Mouse (Mus musculus): ENCODE measurements at regions not wholly inside any gene's neighbourhood (a gene's known extent, or its start where the extent isn't known, plus 50 kb on each side); places are given as distances from the start of the nearest gene placed in this dataset.
A peak's percentile ranks its signal among the peaks of the same experiment; 100 is the strongest.

GRCm38 (mm10) chr1:149760440-149760839 is 200.7 kb downstream of the Pla2g4a start:
- no peak overlapping the region for H3K9ac ChIP-seq (ENCODE audit: low read length)
- H3K4me2 ChIP-seq (ENCODE audit: low read depth, severe bottlenecking): no peak overlapping the region
- DNase-seq (ENCODE audit: low spot score) (no peak), ATAC-seq (ENCODE audit: insufficient number of reproducible peaks, low FRiP score, low TSS enrichment, low read depth) (no peak)
- 66% methylated on average over 2 of the region's 2 CpGs for WGBS
- no peaks in the 10 kb centered on the region for H3K36me3 ChIP-seq (ENCODE audit: control insufficient read depth, insufficient read depth, low read length)
- H3K4me3 ChIP-seq (ENCODE audit: low read depth, low read length): no peak overlapping the region
- H3K27me3 ChIP-seq (ENCODE audit: control insufficient read depth, insufficient read depth, low read length): no peaks in the 10 kb centered on the region
- H3K27ac ChIP-seq (replicated peaks; ENCODE audit: low read depth, low read length): no peak overlapping the region
- H3K4me1 ChIP-seq (ENCODE audit: control insufficient read depth, insufficient read depth, low read length): no peaks in the 10 kb centered on the region
- H3K9me3 ChIP-seq (ENCODE audit: control insufficient read depth, low read length): no peaks in the 10 kb centered on the region

GRCm38 (mm10) chr1:149758783-149759132 is 202.3 kb downstream of the Pla2g4a start:
- ATAC-seq (ENCODE audit: insufficient number of reproducible peaks, low FRiP score, low TSS enrichment, low read depth): peak; percentile 54; the same call in 1 of the 2 replicates
- WGBS: 79% methylated on average over 2 of the region's 2 CpGs
- DNase-seq (ENCODE audit: low spot score): no peak
- H3K4me1 ChIP-seq (ENCODE audit: control insufficient read depth, insufficient read depth, low read length): no peaks in the 10 kb centered on the region
- no peak overlapping the region for H3K27ac ChIP-seq (replicated peaks; ENCODE audit: low read depth, low read length)
- no peaks in the 10 kb centered on the region for H3K9me3 ChIP-seq (ENCODE audit: control insufficient read depth, low read length)
- no peak overlapping the region for H3K9ac ChIP-seq (ENCODE audit: low read length)
- no peak overlapping the region for H3K4me2 ChIP-seq (ENCODE audit: low read depth, severe bottlenecking)
- H3K4me3 ChIP-seq (ENCODE audit: low read depth, low read length): no peak overlapping the region
- no peaks in the 10 kb centered on the region for H3K36me3 ChIP-seq (ENCODE audit: control insufficient read depth, insufficient read depth, low read length)
- H3K27me3 ChIP-seq (ENCODE audit: control insufficient read depth, insufficient read depth, low read length): no peaks in the 10 kb centered on the region

GRCm38 (mm10) chr1:149758092-149758782 is 202.9 kb downstream of the Pla2g4a start:
- DNase-seq (ENCODE audit: low spot score) (no peak), ATAC-seq (ENCODE audit: insufficient number of reproducible peaks, low FRiP score, low TSS enrichment, low read depth) (0 out of 2 replicates have a peak, but pooled peaks have one; percentile 9)

GRCm38 (mm10) chr1:149753269-149754060 is 207.6 kb downstream of the Pla2g4a start:
- no peaks in the 10 kb centered on the region for H3K9me3 ChIP-seq (ENCODE audit: control insufficient read depth, low read length)
- no peak for DNase-seq (ENCODE audit: low spot score)
- H3K27ac ChIP-seq (replicated peaks; ENCODE audit: low read depth, low read length): no peak overlapping the region
- WGBS: 75% methylated on average over 7 of the region's 7 CpGs
- H3K36me3 ChIP-seq (ENCODE audit: control insufficient read depth, insufficient read depth, low read length): no peaks in the 10 kb centered on the region
- no peaks in the 10 kb centered on the region for H3K4me1 ChIP-seq (ENCODE audit: control insufficient read depth, insufficient read depth, low read length)
- no peak for ATAC-seq (ENCODE audit: insufficient number of reproducible peaks, low FRiP score, low TSS enrichment, low read depth)
- H3K4me3 ChIP-seq (ENCODE audit: low read depth, low read length): no peak overlapping the region
- no peak overlapping the region for H3K9ac ChIP-seq (ENCODE audit: low read length)
- H3K4me2 ChIP-seq (ENCODE audit: low read depth, severe bottlenecking): no peak overlapping the region
- no peaks in the 10 kb centered on the region for H3K27me3 ChIP-seq (ENCODE audit: control insufficient read depth, insufficient read depth, low read length)

More at GRCm38 (mm10) chr1:149758092-149758782, 202.9 kb downstream of the Pla2g4a start:
- Histone ChIP-seq H3K9ac (ENCODE audit: low read length) (no peak overlapping the region), H3K27me3 (ENCODE audit: control insufficient read depth, insufficient read depth, low read length) (no peaks in the 10 kb centered on the region), H3K4me1 (ENCODE audit: control insufficient read depth, insufficient read depth, low read length) (no peaks in the 10 kb centered on the region), H3K9me3 (ENCODE audit: control insufficient read depth, low read length) (no peaks in the 10 kb centered on the region), H3K4me3 (ENCODE audit: low read depth, low read length) (no peak overlapping the region), H3K27ac (replicated peaks; ENCODE audit: low read depth, low read length) (no peak overlapping the region), H3K36me3 (ENCODE audit: control insufficient read depth, insufficient read depth, low read length) (no peaks in the 10 kb centered on the region), H3K4me2 (ENCODE audit: low read depth, severe bottlenecking) (no peak overlapping the region)
- 70% methylated on average over 1 of the region's 1 CpGs for WGBS

- Histone ChIP-seq H3K4me2 (ENCODE audit: low read depth, severe bottlenecking) (no peak overlapping the region), H3K9ac (ENCODE audit: low read length) (no peak overlapping the region), H3K9me3 (ENCODE audit: control insufficient read depth, low read length) (no peaks in the 10 kb centered on the region), H3K27me3 (ENCODE audit: control insufficient read depth, insufficient read depth, low read length) (no peaks in the 10 kb centered on the region), H3K4me1 (ENCODE audit: control insufficient read depth, insufficient read depth, low read length) (no peaks in the 10 kb centered on the region), H3K27ac (replicated peaks; ENCODE audit: low read depth, low read length) (no peak overlapping the region), H3K4me3 (ENCODE audit: low read depth, low read length) (no peak overlapping the region), H3K36me3 (ENCODE audit: control insufficient read depth, insufficient read depth, low read length) (no peaks in the 10 kb centered on the region)
- ATAC-seq (ENCODE audit: insufficient number of reproducible peaks, low FRiP score, low TSS enrichment, low read depth) (no peak), DNase-seq (ENCODE audit: low spot score) (no peak)
- WGBS: 85% methylated on average over 2 of the region's 2 CpGs
These were observed 211.7 kb downstream of the Pla2g4a start for GRCm38 (mm10) chr1:149749405-149749804.

GRCm38 (mm10) chr1:149738959-149739358 is 222.1 kb downstream of the Pla2g4a start:
- Histone ChIP-seq H3K27me3 (ENCODE audit: control insufficient read depth, insufficient read depth, low read length) (no peaks in the 10 kb centered on the region), H3K9ac (ENCODE audit: low read length) (no peak overlapping the region), H3K4me2 (ENCODE audit: low read depth, severe bottlenecking) (no peak overlapping the region), H3K9me3 (ENCODE audit: control insufficient read depth, low read length) (no peaks in the 10 kb centered on the region), H3K4me1 (ENCODE audit: control insufficient read depth, insufficient read depth, low read length) (no peaks in the 10 kb centered on the region), H3K4me3 (ENCODE audit: low read depth, low read length) (no peak overlapping the region), H3K36me3 (ENCODE audit: control insufficient read depth, insufficient read depth, low read length) (no peaks in the 10 kb centered on the region), H3K27ac (replicated peaks; ENCODE audit: low read depth, low read length) (no peak overlapping the region)
- 81% methylated on average over 3 of the region's 3 CpGs for WGBS
- DNase-seq (ENCODE audit: low spot score): no peak
- ATAC-seq (ENCODE audit: insufficient number of reproducible peaks, low FRiP score, low TSS enrichment, low read depth): no peak

GRCm38 (mm10) chr1:149734241-149734640 is 226.8 kb downstream of the Pla2g4a start:
- no peaks in the 10 kb centered on the region for H3K4me1 ChIP-seq (ENCODE audit: control insufficient read depth, insufficient read depth, low read length)
- H3K9ac ChIP-seq (ENCODE audit: low read length): no peak overlapping the region
- H3K9me3 ChIP-seq (ENCODE audit: control insufficient read depth, low read length): no peaks in the 10 kb centered on the region
- no peak overlapping the region for H3K27ac ChIP-seq (replicated peaks; ENCODE audit: low read depth, low read length)
- WGBS: 95% methylated on average over 2 of the region's 2 CpGs
- no peak for DNase-seq (ENCODE audit: low spot score)
- ATAC-seq (ENCODE audit: insufficient number of reproducible peaks, low FRiP score, low TSS enrichment, low read depth): no peak
- H3K4me2 ChIP-seq (ENCODE audit: low read depth, severe bottlenecking): no peak overlapping the region
- H3K4me3 ChIP-seq (ENCODE audit: low read depth, low read length): no peak overlapping the region
- no peaks in the 10 kb centered on the region for H3K36me3 ChIP-seq (ENCODE audit: control insufficient read depth, insufficient read depth, low read length)
- H3K27me3 ChIP-seq (ENCODE audit: control insufficient read depth, insufficient read depth, low read length): no peaks in the 10 kb centered on the region

GRCm38 (mm10) chr1:149715171-149715570 is 245.9 kb downstream of the Pla2g4a start:
- no peak for ATAC-seq (ENCODE audit: insufficient number of reproducible peaks, low FRiP score, low TSS enrichment, low read depth)
- no peaks in the 10 kb centered on the region for H3K9me3 ChIP-seq (ENCODE audit: control insufficient read depth, low read length)
- DNase-seq (ENCODE audit: low spot score): no peak
- H3K4me3 ChIP-seq (ENCODE audit: low read depth, low read length): no peak overlapping the region
- H3K36me3 ChIP-seq (ENCODE audit: control insufficient read depth, insufficient read depth, low read length): no peaks in the 10 kb centered on the region
- 85% methylated on average over 1 of the region's 1 CpGs for WGBS
- no peaks in the 10 kb centered on the region for H3K4me1 ChIP-seq (ENCODE audit: control insufficient read depth, insufficient read depth, low read length)
- H3K9ac ChIP-seq (ENCODE audit: low read length): no peak overlapping the region
- H3K4me2 ChIP-seq (ENCODE audit: low read depth, severe bottlenecking): no peak overlapping the region
- no peaks in the 10 kb centered on the region for H3K27me3 ChIP-seq (ENCODE audit: control insufficient read depth, insufficient read depth, low read length)
- no peak overlapping the region for H3K27ac ChIP-seq (replicated peaks; ENCODE audit: low read depth, low read length)

Data from limb, embryonic 11.5 days (tissue).